Comparison of ENCODE assay signal across 8 mouse cellular contexts in genomic region chr8:93572095-93572501, GRCm38 (mm10). TPM values are rescaled to one million over a fixed set of nuclear protein-coding genes. Genes with fewer than 3 reads are reported as not detected.
DNase-seq lines count a peak whose midpoint lies in the region; ATAC-seq and TF ChIP-seq lines count a peak whose summit lies in the region.
"Had no signal": no experiment of that assay in that cellular context is flagged by ENCODE, and none has a peak within 500 bp of the region (broad histone marks: within the 10 kb centered on the region; RNA-seq: fewer than 3 reads in every experiment).

No protein-coding gene starts in this region.

- no peaks in the 10 kb centered on the region for H3K36me3 ChIP-seq in forebrain, postnatal 0 days (ENCODE audit: insufficient read depth)
- H3K36me3 ChIP-seq in midbrain, embryonic 16.5 days (ENCODE audit: control insufficient read depth, insufficient read depth, low read length), result no peaks in the 10 kb centered on the region
- H3K36me3 ChIP-seq: liver, embryonic 12.5 days had no signal

- ATAC-seq in forebrain, postnatal 0 days, result no peak
- ATAC-seq in midbrain, embryonic 16.5 days, result peak; percentile 64
- ATAC-seq: liver, embryonic 12.5 days had no signal

- no peak for TF ChIP-seq POLR2A in cortical plate, adult 2 months (IDR thresholded peaks at IDR 0.05; ENCODE audit: extremely low read depth, insufficient read depth, low read length)

- peaks cover 14% of the 10 kb centered on the region for H3K4me1 ChIP-seq in cortical plate, adult 2 months (ENCODE audit: control insufficient read depth, insufficient read depth, low read length)
- H3K4me1 ChIP-seq in forebrain, postnatal 0 days (ENCODE audit: insufficient read depth), result peaks cover 43% of the 10 kb centered on the region
- H3K4me1 ChIP-seq in midbrain, embryonic 16.5 days (ENCODE audit: control insufficient read depth, insufficient read depth, low read length), result peaks cover 38% of the 10 kb centered on the region
- H3K4me1 ChIP-seq: liver, embryonic 12.5 days had no signal

- no peak overlapping the region for H3K4me3 ChIP-seq in cortical plate, adult 2 months (ENCODE audit: insufficient read depth, low read length)
- H3K4me3 ChIP-seq in forebrain, postnatal 0 days (ENCODE audit: low read depth, low read length), result no peak overlapping the region
- H3K4me3 ChIP-seq in midbrain, embryonic 16.5 days (ENCODE audit: low read depth, low read length), result no peak overlapping the region
- H3K4me3 ChIP-seq: liver, embryonic 12.5 days had no signal

- no peaks in the 10 kb centered on the region for H3K27me3 ChIP-seq in forebrain, postnatal 0 days (ENCODE audit: insufficient read depth, low read length)
- no peaks in the 10 kb centered on the region for H3K27me3 ChIP-seq in midbrain, embryonic 16.5 days (ENCODE audit: control insufficient read depth, insufficient read depth, low read depth, low read length)
- H3K27me3 ChIP-seq: liver, embryonic 12.5 days had no signal

- 10% methylated on average over 2 of the region's 2 CpGs for WGBS in forebrain, postnatal 0 days
- WGBS in midbrain, embryonic 16.5 days, result 9% methylated on average over 2 of the region's 2 CpGs

- no peak overlapping the region for H3K9ac ChIP-seq in forebrain, postnatal 0 days
- H3K9ac ChIP-seq in midbrain, embryonic 16.5 days (ENCODE audit: low read depth, low read length), result no peak overlapping the region
- H3K9ac ChIP-seq: liver, embryonic 12.5 days had no signal

- DNase-seq in layer of hippocampus, adult 9-11 months, result peak; percentile 31
- DNase-seq in layer of hippocampus, adult 9-10 months (ENCODE audit: low spot score), result no peak
- DNase-seq in forebrain, postnatal 0 days, result peak; percentile 63
- no peak for DNase-seq in thymus, postnatal 25 days
- no peak for DNase-seq in adrenal gland, postnatal 36 days

- H3K4me2 ChIP-seq in forebrain, postnatal 0 days (ENCODE audit: low read depth), result no peak overlapping the region
- peak overlapping the region; percentile 8; the same call in 1 of the 2 replicates for H3K4me2 ChIP-seq in midbrain, embryonic 16.5 days (ENCODE audit: low read length)
- H3K4me2 ChIP-seq: liver, embryonic 12.5 days had no signal

- no peak for TF ChIP-seq CTCF in cortical plate, adult 2 months (IDR thresholded peaks at IDR 0.05; ENCODE audit: extremely low read depth, insufficient read depth, low read length)
- no peak for TF ChIP-seq CTCF in forebrain, postnatal 0 days (IDR thresholded peaks at IDR 0.05; ENCODE audit: low read depth)

- peak overlapping the region; percentile 76 for H3K27ac ChIP-seq in cortical plate, adult 2 months (ENCODE audit: insufficient read depth, low read length)
- peak overlapping the region; percentile 95 for H3K27ac ChIP-seq in forebrain, postnatal 0 days (ENCODE audit: low read depth, low read length)
- H3K27ac ChIP-seq in midbrain, embryonic 16.5 days (ENCODE audit: low read length), result peak overlapping the region; percentile 87
- H3K27ac ChIP-seq: liver, embryonic 12.5 days had no signal

- no peaks in the 10 kb centered on the region for H3K9me3 ChIP-seq in forebrain, postnatal 0 days (ENCODE audit: low read length)
- H3K9me3 ChIP-seq in midbrain, embryonic 16.5 days (replicated peaks; ENCODE audit: control insufficient read depth, low read length, poor library complexity, severe bottlenecking), result no peaks in the 10 kb centered on the region
- H3K9me3 ChIP-seq: liver, embryonic 12.5 days had no signal

RNA-seq across cellular contexts. Expression of gene Ces5a, which starts 36.5 kb away (rescaled TPM):
- polyA plus RNA-seq in cortical plate, adult 2 months (2012; rRNA removed), result 1.6 and 1.9 TPM in 2 replicates
- total RNA-seq in forebrain, postnatal 0 days (2014; rRNA removed), result 0.62 and 1.2 TPM in 2 replicates
- 0.67 and 0.94 TPM in 2 replicates for polyA plus RNA-seq in forebrain, postnatal 0 days (2015; fragmentation: Nextera tagmentation; extraction: Ambion mirVana)
- 0.30 and 0.44 TPM in 2 replicates for polyA plus RNA-seq in midbrain, embryonic 16.5 days (2015; fragmentation: Nextera tagmentation; extraction: Ambion mirVana)
- not detected for total RNA-seq in adrenal gland, postnatal 36 days (2021)
- polyA plus RNA-seq: liver, embryonic 12.5 days had no signal

Comparison
In these comparisons a context has a peak if more than half of its experiments do, and no peak if none do; other contexts are left out.
1. DNase-seq: peak in layer of hippocampus, adult 9-11 months (single experiment) and forebrain, postnatal 0 days (single experiment); none in layer of hippocampus, adult 9-10 months (single experiment), thymus, postnatal 25 days (single experiment) and adrenal gland, postnatal 36 days (0 of 2).
2. Peak in every context shown above with its lines, with median percentiles within 50 percentile points of each other: H3K27ac ChIP-seq.